Mouse (Mus musculus): ENCODE data around the gene Gm28036. TPM values are rescaled to one million over a fixed set of nuclear protein-coding genes. Genes with fewer than 3 reads are reported as not detected.

The Gm28036 gene
- 16.8 and 22.0 TPM in 2 replicates for polyA plus RNA-seq (2016; fragmentation: Nextera tagmentation; extraction: Ambion mirVana)

GRCm38 (mm10) chr2:156126992-156127391, at the start of gene Gm28036:
Gm28036 (minus strand) TSS chr2:156127092.
- peaks cover 47% of the 10 kb centered on the region; the same call in 1 of the 2 replicates for H3K36me3 ChIP-seq
- no peak within 1 kb of the TSS for H3K9ac ChIP-seq (replicated peaks)
- H3K27me3 ChIP-seq = no peaks in the 10 kb centered on the region
- no peak for ATAC-seq (ENCODE audit: insufficient number of reproducible peaks, insufficient read depth, low FRiP score, low TSS enrichment, low read depth)
- no peak within 1 kb of the TSS for H3K27ac ChIP-seq
- 94% methylated on average over 5 of the region's 5 CpGs for WGBS
- H3K9me3 ChIP-seq = no peaks in the 10 kb centered on the region
- H3K4me1 ChIP-seq (replicated peaks) = no peaks in the 10 kb centered on the region
- H3K4me3 ChIP-seq (replicated peaks) = no peak within 1 kb of the TSS
- H3K4me2 ChIP-seq = no peak within 1 kb of the TSS

- no peak overlapping the region for H3K4me2 ChIP-seq
- H3K9ac ChIP-seq (replicated peaks) = no peak overlapping the region
- H3K27me3 ChIP-seq = no peaks in the 10 kb centered on the region
- H3K4me3 ChIP-seq (replicated peaks) = no peak overlapping the region
- WGBS = 94% methylated on average over 5 of the region's 5 CpGs
- H3K9me3 ChIP-seq = no peaks in the 10 kb centered on the region
- H3K36me3 ChIP-seq = peaks cover 96% of the 10 kb centered on the region
- H3K27ac ChIP-seq = no peak overlapping the region
- ATAC-seq (ENCODE audit: insufficient number of reproducible peaks, insufficient read depth, low FRiP score, low TSS enrichment, low read depth) = no peak
- H3K4me1 ChIP-seq (replicated peaks) = no peaks in the 10 kb centered on the region
Measured at GRCm38 (mm10) chr2:156166557-156166956, 39.7 kb upstream of the Gm28036 start.

- ATAC-seq (ENCODE audit: insufficient number of reproducible peaks, insufficient read depth, low FRiP score, low TSS enrichment, low read depth) = no peak
- H3K27me3 ChIP-seq = no peaks in the 10 kb centered on the region
- no peak overlapping the region for H3K9ac ChIP-seq (replicated peaks)
- no peak overlapping the region for H3K4me3 ChIP-seq (replicated peaks)
- 98% methylated on average over 1 of the region's 1 CpGs for WGBS
- peaks cover 94% of the 10 kb centered on the region for H3K36me3 ChIP-seq
- no peaks in the 10 kb centered on the region for H3K4me1 ChIP-seq (replicated peaks)
- H3K9me3 ChIP-seq = no peaks in the 10 kb centered on the region
- H3K4me2 ChIP-seq = no peak overlapping the region
- H3K27ac ChIP-seq = no peak overlapping the region
Measured at GRCm38 (mm10) chr2:156165478-156165877, 38.6 kb upstream of the Gm28036 start.

GRCm38 (mm10) chr2:156151538-156151937, 24.6 kb upstream of the Gm28036 start:
- H3K27me3 ChIP-seq = no peaks in the 10 kb centered on the region
- no peak overlapping the region for H3K4me3 ChIP-seq (replicated peaks)
- H3K9me3 ChIP-seq = no peaks in the 10 kb centered on the region
- H3K9ac ChIP-seq (replicated peaks) = no peak overlapping the region
- no peaks in the 10 kb centered on the region for H3K4me1 ChIP-seq (replicated peaks)
- no peak overlapping the region for H3K4me2 ChIP-seq
- H3K27ac ChIP-seq = no peak overlapping the region
- peaks cover 77% of the 10 kb centered on the region for H3K36me3 ChIP-seq
- ATAC-seq (ENCODE audit: insufficient number of reproducible peaks, insufficient read depth, low FRiP score, low TSS enrichment, low read depth) = no peak

- no peak overlapping the region for H3K4me3 ChIP-seq (replicated peaks)
- H3K9me3 ChIP-seq = no peaks in the 10 kb centered on the region
- WGBS = 95% methylated on average over 3 of the region's 3 CpGs
- peaks cover 50% of the 10 kb centered on the region for H3K36me3 ChIP-seq
- peaks cover 5% of the 10 kb centered on the region for H3K4me1 ChIP-seq (replicated peaks)
- H3K27ac ChIP-seq = no peak overlapping the region
- no peaks in the 10 kb centered on the region for H3K27me3 ChIP-seq
- H3K9ac ChIP-seq (replicated peaks) = no peak overlapping the region
- H3K4me2 ChIP-seq = no peak overlapping the region
- no peak for ATAC-seq (ENCODE audit: insufficient number of reproducible peaks, insufficient read depth, low FRiP score, low TSS enrichment, low read depth)
Measured at GRCm38 (mm10) chr2:156147316-156147915, 20.5 kb upstream of the Gm28036 start.

- H3K4me3 ChIP-seq (replicated peaks) = no peak overlapping the region
- no peak overlapping the region for H3K27ac ChIP-seq
- 83% methylated on average over 5 of the region's 5 CpGs for WGBS
- H3K4me1 ChIP-seq (replicated peaks) = peaks cover 5% of the 10 kb centered on the region
- H3K4me2 ChIP-seq = no peak overlapping the region
- ATAC-seq (ENCODE audit: insufficient number of reproducible peaks, insufficient read depth, low FRiP score, low TSS enrichment, low read depth) = no peak
- peaks cover 53% of the 10 kb centered on the region for H3K36me3 ChIP-seq
- H3K27me3 ChIP-seq = no peaks in the 10 kb centered on the region
- H3K9me3 ChIP-seq = no peaks in the 10 kb centered on the region
- H3K9ac ChIP-seq (replicated peaks) = no peak overlapping the region
Measured at GRCm38 (mm10) chr2:156146272-156146989, 19.5 kb upstream of the Gm28036 start.

- Histone ChIP-seq H3K9ac (replicated peaks) (no peak overlapping the region), H3K4me2 (peak overlapping the region; percentile 65), H3K9me3 (no peaks in the 10 kb centered on the region), H3K4me1 (replicated peaks) (peaks cover 5% of the 10 kb centered on the region), H3K4me3 (replicated peaks) (no peak overlapping the region), H3K36me3 (peaks cover 48% of the 10 kb centered on the region), H3K27me3 (no peaks in the 10 kb centered on the region), H3K27ac (no peak overlapping the region)
- no peak for ATAC-seq (ENCODE audit: insufficient number of reproducible peaks, insufficient read depth, low FRiP score, low TSS enrichment, low read depth)
- WGBS = 61% methylated on average over 11 of the region's 11 CpGs
Measured at GRCm38 (mm10) chr2:156145486-156146130, 18.7 kb upstream of the Gm28036 start.

- no peaks in the 10 kb centered on the region for H3K9me3 ChIP-seq
- peaks cover 34% of the 10 kb centered on the region for H3K36me3 ChIP-seq
- H3K4me2 ChIP-seq = peak within 1 kb of the TSS; percentile 65
- H3K4me1 ChIP-seq (replicated peaks) = peaks cover 5% of the 10 kb centered on the region
- peak within 1 kb of the TSS; percentile 95 for H3K27ac ChIP-seq
- peak within 1 kb of the TSS; percentile 85 for H3K9ac ChIP-seq (replicated peaks)
- H3K27me3 ChIP-seq = no peaks in the 10 kb centered on the region
- H3K4me3 ChIP-seq (replicated peaks) = peak within 1 kb of the TSS; percentile 81
- peak; percentile 99 for ATAC-seq (ENCODE audit: insufficient number of reproducible peaks, insufficient read depth, low FRiP score, low TSS enrichment, low read depth)
- WGBS = under 1% methylated on average over 69 of the region's 70 CpGs
Measured at GRCm38 (mm10) chr2:156143953-156144724, 17.2 kb upstream of the Gm28036 start, which contains the start of the genes Romo1 and Nfs1. Romo1 (plus strand) TSS chr2:156144039. Nfs1 (minus strand) TSS chr2:156144186.

GRCm38 (mm10) chr2:156143367-156143766, 16.5 kb upstream of the Gm28036 start:
- Histone ChIP-seq H3K9me3 (no peaks in the 10 kb centered on the region), H3K36me3 (peaks cover 29% of the 10 kb centered on the region), H3K4me2 (peak overlapping the region; percentile 65), H3K27me3 (no peaks in the 10 kb centered on the region), H3K9ac (replicated peaks) (peak overlapping the region; percentile 85), H3K27ac (peak overlapping the region; percentile 95), H3K4me3 (replicated peaks) (peak overlapping the region; percentile 81), H3K4me1 (replicated peaks) (peaks cover 5% of the 10 kb centered on the region)
- 2% methylated on average over 16 of the region's 16 CpGs for WGBS
- no peak for ATAC-seq (ENCODE audit: insufficient number of reproducible peaks, insufficient read depth, low FRiP score, low TSS enrichment, low read depth)

- peak overlapping the region; percentile 65 for H3K4me2 ChIP-seq
- peak overlapping the region; percentile 85; the same call in 1 of the 2 replicates for H3K9ac ChIP-seq (replicated peaks)
- peaks cover 24% of the 10 kb centered on the region for H3K36me3 ChIP-seq
- H3K4me1 ChIP-seq (replicated peaks) = peaks cover 5% of the 10 kb centered on the region
- ATAC-seq (ENCODE audit: insufficient number of reproducible peaks, insufficient read depth, low FRiP score, low TSS enrichment, low read depth) = no peak
- H3K4me3 ChIP-seq (replicated peaks) = peak overlapping the region; percentile 81
- no peaks in the 10 kb centered on the region for H3K27me3 ChIP-seq
- H3K9me3 ChIP-seq = no peaks in the 10 kb centered on the region
- 74% methylated on average over 2 of the region's 2 CpGs for WGBS
- H3K27ac ChIP-seq = peak overlapping the region; percentile 95; the same call in 1 of the 2 replicates
Measured at GRCm38 (mm10) chr2:156142820-156143219, 15.9 kb upstream of the Gm28036 start.

GRCm38 (mm10) chr2:156135695-156136094, 8.8 kb upstream of the Gm28036 start:
- ATAC-seq (ENCODE audit: insufficient number of reproducible peaks, insufficient read depth, low FRiP score, low TSS enrichment, low read depth) = no peak
- H3K4me2 ChIP-seq = no peak overlapping the region
- H3K9me3 ChIP-seq = no peaks in the 10 kb centered on the region
- H3K4me1 ChIP-seq (replicated peaks) = no peaks in the 10 kb centered on the region
- H3K27ac ChIP-seq = no peak overlapping the region
- peaks cover 17% of the 10 kb centered on the region; the same call in 1 of the 2 replicates for H3K36me3 ChIP-seq
- no peak overlapping the region for H3K4me3 ChIP-seq (replicated peaks)
- WGBS = 86% methylated on average over 6 of the region's 6 CpGs
- no peaks in the 10 kb centered on the region for H3K27me3 ChIP-seq
- H3K9ac ChIP-seq (replicated peaks) = no peak overlapping the region
